Mouse (Mus musculus) gonadal fat pad, adult 2 months (tissue): ENCODE data around the gene Tet3. TPM values are rescaled to one million over a fixed set of nuclear protein-coding genes. Genes with fewer than 3 reads are reported as not detected.

Experiments
- DNase-seq: peaks from one replicate; pipeline ENCODE4 v3.0.0-alpha.2; 2012; ENCODE audit warnings: low read depth
- polyA plus RNA-seq: library from polyadenylated mRNA; depleted of rRNA; stranded (reverse); fragments of >200 nt; gene quantifications from 2 replicates; pipeline ENCODE4 v1.2.3, GENCODE M21; 2012

Gene Tet3
- polyA plus RNA-seq, 1 experiment, result 10.6 TPM

DNA sequence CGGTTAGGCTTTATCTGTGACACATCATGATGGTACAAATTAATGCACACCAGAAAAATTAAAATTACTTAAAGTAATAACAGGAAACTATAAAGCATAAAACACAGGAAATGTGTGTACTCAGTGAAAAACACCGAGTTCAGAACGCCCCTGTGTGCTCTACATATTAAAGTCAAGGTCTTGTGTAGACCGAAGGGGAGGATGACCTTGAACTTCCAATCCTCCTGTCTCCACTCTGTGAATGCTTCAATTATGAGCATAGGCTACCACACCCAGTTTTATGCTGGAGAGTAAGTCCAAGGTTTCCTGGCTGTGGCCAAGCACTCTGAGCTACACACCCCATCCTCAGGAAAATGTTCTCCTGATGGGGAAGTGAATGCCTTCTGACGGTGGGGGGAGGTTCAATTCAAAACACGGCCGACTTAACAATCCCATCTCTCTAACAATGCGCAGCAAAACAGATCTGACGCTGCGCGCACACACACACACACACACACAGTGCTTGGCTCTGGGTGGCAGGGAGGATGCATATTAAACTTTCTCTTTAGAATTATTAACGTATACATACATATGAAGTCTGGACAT, 43.4 kb downstream of the Tet3 start:
- no peak for DNase-seq

DNA sequence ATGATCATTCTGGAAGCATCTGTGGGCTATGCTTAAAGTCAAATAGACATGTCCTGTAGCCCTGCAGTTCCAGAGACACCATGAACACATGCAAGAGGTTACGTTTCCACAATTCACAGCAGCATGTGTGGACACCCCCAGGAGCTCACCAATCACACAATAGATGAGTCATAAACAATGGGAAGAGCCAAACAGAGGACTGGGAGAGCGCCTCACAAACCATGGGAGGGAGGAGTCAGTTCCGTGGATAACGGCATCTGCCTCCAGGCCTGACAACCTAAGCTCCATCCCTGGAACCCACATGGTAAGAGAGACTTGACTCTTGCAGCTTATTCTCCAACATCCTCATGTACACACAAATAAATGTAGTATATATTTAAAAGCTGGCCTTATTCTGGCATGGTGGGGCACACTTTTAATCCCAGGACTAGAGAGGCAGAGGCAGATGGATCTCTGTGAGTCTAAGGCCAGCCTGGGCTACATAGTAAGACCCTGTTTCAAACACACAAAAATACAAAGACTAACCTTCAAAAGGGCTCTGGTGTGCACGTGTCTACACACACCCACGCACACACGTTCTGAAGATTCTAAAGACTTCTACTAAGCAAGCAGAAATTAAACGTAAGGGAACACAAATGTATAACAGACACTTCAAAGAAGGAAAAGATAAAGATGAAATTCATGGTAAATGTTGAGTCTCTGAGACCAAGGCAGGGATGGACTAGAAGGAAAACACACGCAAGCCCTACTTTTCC, 44.1 kb downstream of the Tet3 start:
- no peak for DNase-seq

DNA sequence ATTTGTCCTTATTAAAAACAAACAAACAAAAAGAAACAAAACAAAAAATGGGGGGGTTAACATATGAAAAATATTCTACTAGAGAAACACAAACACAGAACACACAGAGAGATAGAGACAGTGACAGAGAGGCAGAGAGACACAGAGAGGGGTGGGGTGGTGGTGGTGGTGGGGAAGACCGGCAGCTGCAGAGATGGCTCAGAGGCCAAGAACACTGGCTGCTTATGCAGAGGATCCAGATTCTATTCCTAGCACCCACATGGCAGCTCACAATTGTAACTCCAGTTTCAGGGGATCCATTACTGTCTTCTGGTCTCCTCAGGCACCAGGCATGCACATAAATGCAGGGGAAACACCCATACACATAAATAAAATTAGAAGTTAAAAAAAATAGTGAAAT, 45.2 kb downstream of the Tet3 start:
- DNase-seq, result no peak

GRCm38 (mm10) chr6:83412854-83413401, 46.0 kb downstream of the Tet3 start:
- no peak for DNase-seq

DNA sequence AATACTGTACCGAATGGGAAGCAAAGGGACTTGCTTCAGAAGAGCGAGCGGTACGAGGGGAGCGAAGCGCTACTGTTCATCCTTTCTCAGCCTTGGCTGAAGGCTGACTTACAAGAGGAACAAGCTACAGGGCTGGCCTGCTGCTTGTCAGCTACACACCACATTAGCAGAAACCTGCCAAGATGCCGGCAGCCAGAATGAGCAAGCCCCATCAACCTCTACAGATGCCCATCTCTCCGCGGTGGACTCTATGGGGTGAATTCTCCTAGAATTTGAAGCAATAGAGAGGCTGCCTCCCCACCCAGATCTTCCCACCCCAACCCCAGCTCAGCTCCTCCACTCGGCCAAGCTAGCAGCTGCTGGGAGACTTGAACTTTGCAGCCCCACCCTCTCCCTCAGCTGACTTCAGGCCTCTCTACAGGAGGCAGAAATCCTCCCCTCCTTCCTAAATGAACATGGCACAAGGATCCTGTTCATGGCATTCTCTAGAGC, 46.5 kb downstream of the Tet3 start:
- no peak for DNase-seq

DNA sequence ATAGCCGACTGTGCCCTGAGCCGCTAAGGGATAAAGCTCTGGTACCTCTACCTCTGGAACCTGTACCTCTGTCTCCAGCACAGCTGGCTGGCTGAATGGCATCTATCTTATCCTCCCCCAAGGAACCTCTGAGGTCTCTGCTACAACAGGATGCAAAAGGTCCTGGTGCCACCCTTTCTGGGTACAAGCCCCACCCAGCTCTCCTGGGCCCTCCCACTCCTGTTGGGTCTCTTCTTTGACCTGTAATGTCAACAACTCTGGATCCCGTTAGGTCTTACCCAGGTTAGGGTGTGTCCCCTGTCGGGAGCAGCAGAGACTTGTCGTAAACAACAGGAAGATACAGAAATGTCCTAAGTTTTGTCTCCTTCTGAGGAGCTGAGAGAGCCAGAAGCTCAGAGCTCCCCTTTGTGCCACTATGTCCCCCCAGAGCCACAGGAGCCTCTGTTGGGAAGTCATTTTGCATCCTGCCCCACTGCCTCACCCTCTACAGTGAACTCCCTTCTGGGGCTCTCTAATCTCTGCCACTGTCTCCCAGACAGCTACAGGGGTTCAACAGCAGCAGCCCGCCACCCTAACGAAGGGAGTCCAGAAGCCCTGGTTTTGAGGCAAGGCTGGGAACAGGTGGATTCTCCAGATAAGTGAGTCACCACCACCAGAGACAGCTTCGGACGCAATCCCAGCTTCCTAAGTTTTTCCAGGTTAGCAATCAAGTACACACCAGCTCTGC, 47.1 kb downstream of the Tet3 start:
- DNase-seq, result no peak

DNA sequence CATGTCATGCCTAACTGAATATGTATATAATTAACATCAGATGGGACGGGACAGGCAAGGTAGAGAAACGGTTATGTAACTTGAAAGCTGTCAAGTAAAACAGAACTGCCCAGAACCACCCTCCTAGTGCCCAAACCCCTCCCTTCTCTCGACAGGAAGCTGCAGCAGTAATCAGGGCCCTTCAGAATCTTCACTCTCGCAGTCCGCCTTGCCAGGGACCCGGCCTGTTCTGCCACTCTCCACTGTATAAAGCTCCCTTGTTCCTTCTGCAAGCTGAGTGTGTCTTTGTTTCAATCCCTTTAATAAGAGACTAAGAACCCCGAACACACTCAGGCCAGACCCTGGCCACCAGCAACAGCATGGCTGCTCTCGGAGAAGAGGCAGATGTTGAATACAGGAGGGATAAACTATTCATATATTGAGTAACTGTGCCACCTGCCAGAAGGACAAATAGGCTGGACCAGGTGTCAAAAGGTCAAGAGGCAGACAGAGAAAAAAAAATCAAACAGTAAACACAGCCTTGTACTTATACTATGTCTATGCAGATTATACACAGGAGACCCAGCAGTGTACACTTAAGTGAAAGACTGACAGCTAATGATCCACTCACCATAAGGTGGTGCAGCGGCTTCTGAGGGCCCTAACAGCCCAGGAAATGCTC, 48.7 kb downstream of the Tet3 start:
- DNase-seq, result no peak

GRCm38 (mm10) chr6:83408510-83408909, 50.4 kb downstream of the Tet3 start:
- no peak for DNase-seq

GRCm38 (mm10) chr6:83405511-83406064, 53.3 kb downstream of the Tet3 start:
- no peak for DNase-seq

DNA sequence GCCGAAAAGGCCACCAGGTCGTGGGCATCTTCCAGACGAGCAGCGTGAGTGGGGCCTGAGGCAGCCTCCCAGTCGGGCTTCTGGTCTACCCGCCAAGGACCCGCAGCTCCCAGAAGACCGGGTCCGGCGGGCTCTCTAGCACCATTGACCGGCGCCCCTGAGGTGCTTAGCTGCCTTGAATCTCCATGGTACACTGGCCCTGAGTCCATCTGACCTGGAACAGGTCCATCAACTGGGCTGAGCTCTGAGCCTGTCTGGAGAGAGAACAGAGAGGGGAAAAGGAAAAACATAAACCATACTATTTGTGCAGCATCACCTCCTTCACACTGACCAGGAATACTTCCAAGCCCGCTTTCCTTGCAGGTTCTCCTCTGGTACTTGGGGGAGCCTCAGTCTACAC, 54.3 kb downstream of the Tet3 start:
- no peak for DNase-seq

DNA sequence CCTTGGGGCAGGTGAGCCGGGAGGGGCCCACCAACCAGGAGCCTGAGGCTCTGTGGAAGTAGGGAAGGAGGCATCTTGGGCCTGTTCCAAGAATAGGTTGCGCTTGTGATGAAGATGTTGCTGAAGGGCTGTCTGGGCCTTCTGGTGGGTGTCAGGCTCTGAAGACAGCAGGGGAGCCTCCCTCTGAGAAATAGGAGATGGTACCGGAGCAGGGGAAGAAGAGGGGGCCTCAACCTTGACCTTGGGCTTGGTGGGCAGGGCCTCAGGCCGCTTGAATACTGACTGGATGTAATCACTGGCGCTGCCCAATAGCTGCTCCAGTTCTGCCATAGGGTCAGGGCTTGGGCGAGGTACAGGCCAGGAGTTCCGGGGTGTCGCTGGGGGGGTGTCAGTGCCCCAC, 55.4 kb downstream of the Tet3 start:
- DNase-seq, result no peak

GRCm38 (mm10) chr6:83399790-83400189, 59.1 kb downstream of the Tet3 start:
- DNase-seq, result no peak

GRCm38 (mm10) chr6:83397728-83398127, 61.2 kb downstream of the Tet3 start:
- no peak for DNase-seq

GRCm38 (mm10) chr6:83396711-83397110, 62.2 kb downstream of the Tet3 start:
- DNase-seq, result no peak

- DNase-seq, result no peak
Measured at GRCm38 (mm10) chr6:83395544-83396229, 63.2 kb downstream of the Tet3 start.

GRCm38 (mm10) chr6:83394122-83394521, 64.8 kb downstream of the Tet3 start:
- no peak for DNase-seq

DNA sequence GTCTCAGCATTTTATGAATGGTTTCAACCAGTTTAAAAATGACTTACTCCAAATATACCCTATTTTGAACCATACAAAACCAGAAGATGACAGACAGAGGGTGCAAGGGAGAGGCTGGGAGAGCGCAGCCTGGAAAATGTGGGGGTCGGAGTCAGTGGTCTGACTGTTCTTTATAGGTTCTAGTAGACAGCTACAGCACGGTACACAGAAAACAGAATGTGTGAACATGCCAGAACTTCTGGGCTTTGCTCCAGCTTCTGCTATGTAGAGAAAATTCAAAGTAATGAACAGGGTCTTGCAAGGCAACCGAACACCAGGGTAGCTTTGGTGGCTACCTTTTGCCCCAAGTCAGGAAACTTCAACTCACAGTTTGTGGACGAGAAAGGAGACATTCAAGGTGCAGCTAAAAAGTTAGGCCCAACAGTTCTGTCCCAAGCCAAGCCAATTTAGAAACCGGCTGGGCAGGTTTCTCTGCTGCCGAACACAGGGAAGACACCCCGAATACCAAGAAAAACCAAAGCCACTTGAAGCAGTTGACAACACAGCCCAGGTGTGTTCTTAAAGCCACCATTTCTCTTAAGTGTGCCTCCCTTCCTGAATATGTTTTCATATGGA, 66.6 kb downstream of the Tet3 start:
- no peak for DNase-seq

GRCm38 (mm10) chr6:83385569-83386090, 73.3 kb downstream of the Tet3 start:
- DNase-seq, result no peak

GRCm38 (mm10) chr6:83381510-83382491, 77.1 kb downstream of the Tet3 start:
- DNase-seq, result no peak
